Mouse (Mus musculus): Measurements from ENCODE around the gene Nol9.

DNA sequence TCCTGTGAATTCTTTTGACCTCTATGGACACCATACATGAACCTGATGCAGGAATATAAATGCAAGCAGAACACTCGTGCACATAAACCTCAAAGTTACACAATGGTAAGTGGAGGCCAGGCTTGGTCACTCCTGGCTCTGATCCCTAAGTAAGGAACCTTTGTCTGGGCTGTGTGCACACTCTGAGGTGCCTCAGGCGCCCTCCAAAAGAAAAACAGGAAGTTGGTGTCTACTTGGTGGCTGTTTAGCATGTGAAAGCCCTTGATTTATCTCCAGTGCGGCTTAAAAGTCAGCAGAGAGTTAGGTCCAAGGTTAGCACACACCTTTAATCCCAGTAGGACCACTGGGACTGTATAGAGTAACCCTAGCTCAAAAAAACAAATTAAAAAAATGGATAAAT, 39.6 kb upstream of the Nol9 start:
- TF ChIP-seq NELFE (IDR thresholded peaks at IDR 0.05; ENCODE audit: low read depth, low read length) (no peak), POLR2A (IDR thresholded peaks at IDR 0.05; ENCODE audit: control insufficient read depth in 1 of 2, insufficient read depth in 1 of 2, low read depth in 1 of 2, low read length in 2 of 2, poor library complexity in 1 of 2) (no peak), CTCF (IDR thresholded peaks at IDR 0.05 in 2 of 3, conservative IDR thresholded peaks at IDR 0.05 in 1 of 3; ENCODE audit: control insufficient read depth in 1 of 3, insufficient read depth in 1 of 3, low read depth in 2 of 3, low read length in 3 of 3, poor library complexity in 1 of 3, severe bottlenecking in 1 of 3) (no peak), MYC (IDR thresholded peaks at IDR 0.05; ENCODE audit: low read depth, low read length) (peak; percentile 32; the same call in 1 of the 2 replicates), MAX (IDR thresholded peaks at IDR 0.05; ENCODE audit: low read length) (no peak), HCFC1 (IDR thresholded peaks at IDR 0.05; ENCODE audit: low read depth, low read length) (no peak), ELF1 (IDR thresholded peaks at IDR 0.05; ENCODE audit: low read depth, low read length) (no peak), BHLHE40 (IDR thresholded peaks at IDR 0.05; ENCODE audit: borderline replicate concordance, low read depth, low read length) (0 out of 2 replicates have a peak, but pooled peaks have one; percentile 43), POLR2AphosphoS2 (IDR thresholded peaks at IDR 0.05; ENCODE audit: low read length) (no peak)

Measured in MEL (cell line).